Mouse (Mus musculus): ENCODE measurements around the gene Arhgef7. TPM values are rescaled to one million over a fixed set of nuclear protein-coding genes. Genes with fewer than 3 reads are reported as not detected.
A peak's percentile ranks its signal among the peaks of the same experiment; 100 is the strongest.
"Not testable (repeated sequence)": the region's sequence is repeated elsewhere in the genome, so short reads cannot be mapped to it uniquely, and the experiment has no call there.

Arhgef7 gene
- polyA plus RNA-seq, 1 experiment from 2014 or later = 27.7 TPM

DNA sequence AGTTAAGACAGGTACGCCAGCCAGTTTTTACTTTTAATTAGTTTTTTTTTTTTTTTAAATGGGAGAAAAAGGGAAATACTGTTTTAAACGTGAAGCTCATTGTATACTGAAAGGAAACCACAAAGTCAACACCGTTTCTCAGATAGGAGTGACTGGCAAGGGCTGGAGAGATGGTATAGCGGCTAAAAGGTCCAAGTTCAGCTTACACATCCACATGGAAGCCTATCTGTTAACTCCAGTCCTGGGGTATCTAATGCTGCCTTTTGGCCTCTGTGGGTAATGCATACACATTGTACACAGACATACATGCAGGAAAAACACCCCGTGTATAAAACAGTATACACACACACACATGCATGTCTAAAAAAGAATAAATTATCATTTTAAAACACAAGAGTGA lies 104.4 kb downstream of the Arhgef7 start:
- no peaks in the 10 kb centered on the region for H3K4me1 ChIP-seq (replicated peaks)
- no peak for ATAC-seq
- H3K27ac ChIP-seq = no peak overlapping the region
- H3K4me2 ChIP-seq (replicated peaks) = no peak overlapping the region
- H3K9ac ChIP-seq = no peak overlapping the region
- peaks cover 10% of the 10 kb centered on the region for H3K36me3 ChIP-seq
- no peaks in the 10 kb centered on the region for H3K27me3 ChIP-seq (replicated peaks)
- WGBS = 78% methylated on average over 5 of the region's 5 CpGs
- H3K9me3 ChIP-seq = no peaks in the 10 kb centered on the region
- H3K4me3 ChIP-seq (replicated peaks) = no peak overlapping the region

DNA sequence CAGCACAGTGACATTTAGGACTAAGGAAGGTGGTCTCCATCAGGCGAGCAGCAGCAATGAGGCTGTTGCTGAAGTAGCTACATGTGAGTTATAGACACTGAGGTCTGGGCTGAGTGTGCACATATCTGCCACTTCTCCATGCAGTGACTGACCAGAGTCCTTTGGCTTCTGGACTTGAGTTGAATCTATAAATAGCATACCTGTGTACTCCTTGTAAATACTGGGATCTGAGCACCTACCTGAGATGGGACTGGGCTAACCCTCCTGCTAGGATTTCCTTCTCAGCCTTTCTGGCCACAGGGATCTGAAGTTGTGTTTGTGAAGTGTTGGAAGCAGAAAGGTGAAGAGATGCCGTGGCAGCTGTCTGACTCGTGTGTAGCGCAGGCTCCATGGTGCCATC lies 105.6 kb downstream of the Arhgef7 start:
- H3K4me3 ChIP-seq (replicated peaks) = no peak overlapping the region
- peaks cover 10% of the 10 kb centered on the region for H3K36me3 ChIP-seq
- ATAC-seq = no peak
- H3K27me3 ChIP-seq (replicated peaks) = no peaks in the 10 kb centered on the region
- no peaks in the 10 kb centered on the region for H3K4me1 ChIP-seq (replicated peaks)
- no peak overlapping the region for H3K4me2 ChIP-seq (replicated peaks)
- no peak overlapping the region for H3K9ac ChIP-seq
- 91% methylated on average over 4 of the region's 4 CpGs for WGBS
- no peak overlapping the region for H3K27ac ChIP-seq
- no peaks in the 10 kb centered on the region for H3K9me3 ChIP-seq

DNA sequence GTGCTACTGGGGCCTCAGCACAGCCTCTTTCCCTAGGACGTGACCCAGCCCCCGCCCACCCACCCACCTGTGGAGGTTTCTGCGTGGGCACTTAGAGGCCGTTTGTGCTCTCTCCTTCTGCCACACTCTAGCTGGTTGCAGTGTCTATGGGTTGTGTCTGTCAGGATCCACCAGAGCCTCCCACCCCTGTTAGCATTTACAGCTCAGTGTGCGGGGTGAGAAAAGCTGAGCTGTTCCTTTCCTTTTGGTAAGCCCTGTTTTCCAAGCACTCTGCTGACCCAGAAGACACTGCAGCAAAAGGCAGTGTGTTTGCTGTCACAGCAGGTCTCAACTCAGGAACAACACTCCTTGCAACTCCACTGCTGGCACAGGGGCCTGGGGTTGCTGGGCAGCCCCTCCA lies 106.7 kb downstream of the Arhgef7 start:
- Histone ChIP-seq H3K27ac (no peak overlapping the region), H3K4me2 (replicated peaks) (no peak overlapping the region), H3K4me1 (replicated peaks) (no peaks in the 10 kb centered on the region), H3K4me3 (replicated peaks) (no peak overlapping the region), H3K9ac (no peak overlapping the region), H3K9me3 (no peaks in the 10 kb centered on the region), H3K27me3 (replicated peaks) (no peaks in the 10 kb centered on the region), H3K36me3 (peaks cover 10% of the 10 kb centered on the region)
- 90% methylated on average over 5 of the region's 5 CpGs for WGBS
- no peak for ATAC-seq

DNA sequence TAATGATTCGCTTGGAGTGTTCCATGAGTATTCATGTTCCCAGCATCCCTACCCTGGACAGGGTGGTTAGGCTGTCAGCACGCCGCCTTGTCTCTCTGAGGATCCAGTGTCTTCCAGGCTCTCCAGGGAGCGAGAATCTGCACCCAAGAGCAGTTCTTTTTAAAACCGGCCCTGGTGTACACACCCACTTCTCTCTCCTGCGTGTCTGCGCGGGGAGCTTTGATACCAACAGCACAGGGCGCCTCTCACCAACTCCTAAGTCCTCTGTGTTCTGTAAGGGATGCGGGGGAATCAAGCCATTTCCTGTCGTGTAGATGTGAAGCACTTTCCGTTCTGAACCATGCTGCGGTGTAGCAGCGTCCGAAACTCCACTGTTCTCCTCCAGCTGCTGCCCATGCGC lies 107.2 kb downstream of the Arhgef7 start:
- ATAC-seq = no peak
- Histone ChIP-seq H3K36me3 (peaks cover 10% of the 10 kb centered on the region), H3K9ac (no peak overlapping the region), H3K4me2 (replicated peaks) (no peak overlapping the region), H3K4me3 (replicated peaks) (no peak overlapping the region), H3K27me3 (replicated peaks) (no peaks in the 10 kb centered on the region), H3K27ac (no peak overlapping the region), H3K4me1 (replicated peaks) (no peaks in the 10 kb centered on the region), H3K9me3 (no peaks in the 10 kb centered on the region)
- WGBS = 86% methylated on average over 16 of the region's 16 CpGs

DNA sequence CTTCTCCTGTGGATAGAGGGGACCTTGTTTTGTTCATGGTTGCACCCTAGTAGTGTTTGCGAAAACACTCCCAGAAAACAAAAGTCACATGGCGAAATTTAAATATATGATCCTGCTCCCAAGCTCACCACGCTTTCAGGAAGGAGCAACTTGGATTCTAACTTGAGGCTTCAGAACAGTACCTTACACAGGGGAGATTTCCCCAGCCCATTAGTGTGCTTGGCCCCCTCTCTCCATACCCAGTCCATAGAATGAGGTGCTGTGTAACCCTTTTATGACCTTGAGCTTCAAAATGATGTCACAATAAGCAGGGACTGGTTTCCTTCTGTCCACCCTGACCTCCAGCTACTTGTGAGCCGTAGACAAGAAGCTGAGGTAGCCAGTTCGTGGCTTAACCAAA lies 112.7 kb downstream of the Arhgef7 start, which contains the start of gene Tex29:
TSS of gene Tex29 (plus strand) at position 301 of the 400 bp plus-strand sequence.
- H3K27me3 ChIP-seq (replicated peaks) = no peaks in the 10 kb centered on the region
- H3K4me3 ChIP-seq (replicated peaks) = no peak within 1 kb of the TSS
- H3K36me3 ChIP-seq = no peaks in the 10 kb centered on the region
- 81% methylated on average over 5 of the region's 5 CpGs for WGBS
- no peak within 1 kb of the TSS for H3K27ac ChIP-seq
- no peak within 1 kb of the TSS for H3K9ac ChIP-seq
- no peaks in the 10 kb centered on the region for H3K9me3 ChIP-seq
- H3K4me1 ChIP-seq (replicated peaks) = 0 out of 2 replicates have a peak, but pooled peaks cover 2% of the 10 kb centered on the region
- H3K4me2 ChIP-seq (replicated peaks) = no peak within 1 kb of the TSS
- no peak for ATAC-seq

DNA sequence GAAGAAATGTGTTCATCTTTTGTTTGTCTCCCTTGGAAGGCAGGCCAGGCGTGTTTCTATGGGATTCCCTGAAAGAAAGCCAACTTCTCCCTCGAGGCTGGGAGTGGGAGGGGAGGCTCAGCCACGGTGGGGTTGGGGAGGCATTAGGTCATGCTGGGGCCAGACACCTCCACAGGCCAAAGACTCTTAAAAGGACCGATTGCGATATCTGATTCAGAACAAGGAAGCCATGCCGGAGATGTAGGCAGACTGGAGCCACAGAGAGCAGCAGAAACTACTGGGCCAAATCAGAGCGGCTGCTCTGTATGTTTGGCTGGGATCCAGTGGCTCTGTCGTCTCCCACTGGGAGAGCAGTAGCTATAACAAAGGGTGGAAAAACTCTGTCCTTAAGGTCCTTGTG lies 114.0 kb downstream of the Arhgef7 start:
- Histone ChIP-seq H3K4me1 (replicated peaks) (0 out of 2 replicates have a peak, but pooled peaks cover 2% of the 10 kb centered on the region), H3K27ac (no peak overlapping the region), H3K4me3 (replicated peaks) (no peak overlapping the region), H3K36me3 (no peaks in the 10 kb centered on the region), H3K9me3 (no peaks in the 10 kb centered on the region), H3K4me2 (replicated peaks) (no peak overlapping the region), H3K27me3 (replicated peaks) (no peaks in the 10 kb centered on the region), H3K9ac (no peak overlapping the region)
- ATAC-seq = 0 out of 2 replicates have a peak, but pooled peaks have one; percentile 10
- 33% methylated on average over 8 of the region's 8 CpGs for WGBS

DNA sequence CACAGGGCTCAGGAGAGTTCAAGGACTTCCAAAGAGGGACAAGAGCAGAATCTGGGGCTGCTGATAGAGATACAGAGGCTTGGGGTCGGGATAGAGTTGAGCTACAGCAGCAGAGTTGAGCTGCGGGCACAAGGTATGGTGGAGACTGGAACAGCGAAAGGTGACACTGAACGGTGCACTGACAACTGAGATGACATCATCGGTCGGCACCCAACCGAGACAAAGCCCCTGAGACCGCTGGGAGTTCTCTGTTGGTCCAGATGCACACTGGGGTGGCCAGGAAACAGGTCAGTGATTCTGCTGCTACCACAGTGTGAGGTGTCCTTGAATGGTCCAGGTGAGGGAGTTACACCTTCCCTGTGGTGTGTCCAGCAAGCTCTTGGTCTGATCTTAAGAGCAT lies 115.2 kb downstream of the Arhgef7 start:
- no peaks in the 10 kb centered on the region for H3K27me3 ChIP-seq (replicated peaks)
- ATAC-seq = no peak
- no peaks in the 10 kb centered on the region for H3K9me3 ChIP-seq
- 82% methylated on average over 8 of the region's 8 CpGs for WGBS
- no peak overlapping the region for H3K9ac ChIP-seq
- H3K4me2 ChIP-seq (replicated peaks) = no peak overlapping the region
- H3K4me3 ChIP-seq (replicated peaks) = no peak overlapping the region
- H3K27ac ChIP-seq = no peak overlapping the region
- H3K4me1 ChIP-seq (replicated peaks) = 0 out of 2 replicates have a peak, but pooled peaks cover 2% of the 10 kb centered on the region
- H3K36me3 ChIP-seq = no peaks in the 10 kb centered on the region

DNA sequence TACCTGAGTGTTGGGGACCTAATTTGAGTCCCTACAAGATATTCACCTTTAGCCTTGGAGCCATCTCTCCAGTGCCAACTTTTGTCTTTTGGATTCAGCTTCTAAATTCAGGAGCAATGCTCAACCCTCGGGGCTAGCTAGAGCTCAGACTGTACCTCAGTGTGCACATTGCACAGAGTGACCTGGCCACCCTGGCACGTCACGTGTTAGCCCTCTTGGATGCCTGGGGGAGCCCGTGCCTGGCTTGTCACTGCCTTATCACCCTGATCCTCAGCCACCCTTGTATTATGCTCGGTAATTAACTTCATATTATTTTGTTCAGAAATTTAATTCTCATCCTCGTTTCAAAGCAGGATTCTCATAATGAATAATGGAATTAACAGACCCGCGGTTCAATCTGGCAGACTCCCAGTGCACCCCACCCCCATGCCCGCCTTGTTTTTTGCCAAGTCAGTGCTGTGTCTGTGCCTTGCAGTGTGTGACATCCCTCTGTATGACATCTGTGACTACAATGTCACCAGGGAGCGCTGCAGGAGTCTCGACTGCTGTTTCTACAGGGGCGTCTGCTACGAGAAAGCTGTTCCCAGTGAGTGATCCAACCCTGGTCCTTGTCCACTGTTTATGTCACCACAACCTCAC lies 116.3 kb downstream of the Arhgef7 start:
- Histone ChIP-seq H3K4me3 (replicated peaks) (no peak overlapping the region), H3K4me1 (replicated peaks) (0 out of 2 replicates have a peak, but pooled peaks cover 2% of the 10 kb centered on the region), H3K9ac (no peak overlapping the region), H3K9me3 (no peaks in the 10 kb centered on the region), H3K36me3 (no peaks in the 10 kb centered on the region), H3K27me3 (replicated peaks) (no peaks in the 10 kb centered on the region), H3K27ac (no peak overlapping the region), H3K4me2 (replicated peaks) (no peak overlapping the region)
- WGBS = 82% methylated on average over 13 of the region's 13 CpGs
- no peak for ATAC-seq

DNA sequence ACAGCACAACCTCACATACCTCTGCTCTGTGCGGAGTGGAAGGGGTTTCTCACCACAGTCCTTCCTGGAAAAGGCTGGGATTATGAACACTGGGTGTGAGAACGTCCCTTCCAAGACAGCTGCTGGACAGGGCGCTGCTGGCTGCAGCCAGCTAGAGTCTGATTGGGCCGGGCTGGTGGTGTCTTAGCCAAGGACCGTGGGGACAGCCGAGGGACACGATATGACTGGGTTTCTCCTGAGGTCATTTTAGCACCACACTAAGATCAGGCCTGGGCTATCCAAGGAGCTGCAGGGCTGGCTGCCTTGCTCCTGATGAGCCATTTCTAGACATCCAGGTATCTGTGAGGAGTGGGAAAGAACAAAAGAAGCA lies 116.8 kb downstream of the Arhgef7 start:
- WGBS = 73% methylated on average over 7 of the region's 7 CpGs
- Histone ChIP-seq H3K27me3 (replicated peaks) (no peaks in the 10 kb centered on the region), H3K4me3 (replicated peaks) (no peak overlapping the region), H3K9me3 (no peaks in the 10 kb centered on the region), H3K4me2 (replicated peaks) (no peak overlapping the region), H3K4me1 (replicated peaks) (0 out of 2 replicates have a peak, but pooled peaks cover 2% of the 10 kb centered on the region), H3K27ac (no peak overlapping the region), H3K36me3 (no peaks in the 10 kb centered on the region), H3K9ac (no peak overlapping the region)
- no peak for ATAC-seq

DNA sequence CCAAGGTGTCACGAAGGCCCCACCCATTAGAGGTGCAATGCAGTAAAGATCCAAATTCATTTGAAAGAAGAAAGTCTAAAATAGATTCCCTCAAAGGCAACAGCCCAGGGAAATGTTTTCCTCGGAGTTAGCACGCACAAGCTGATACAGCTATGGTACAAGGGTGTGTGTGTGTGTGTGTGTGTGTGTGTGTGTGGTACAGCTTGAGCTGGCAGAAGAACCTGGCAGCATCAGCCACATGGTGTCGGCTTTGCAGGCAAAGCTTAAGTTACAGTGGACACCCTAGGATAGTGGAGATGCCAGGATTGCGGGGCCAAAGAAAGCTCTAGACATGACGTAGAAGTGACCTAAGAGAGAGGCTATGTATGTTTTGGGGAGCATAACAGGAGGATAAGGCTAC lies 119.3 kb downstream of the Arhgef7 start:
- Histone ChIP-seq H3K9ac (no peak overlapping the region), H3K4me3 (replicated peaks) (no peak overlapping the region), H3K4me2 (replicated peaks) (no peak overlapping the region), H3K27me3 (replicated peaks) (no peaks in the 10 kb centered on the region), H3K9me3 (no peaks in the 10 kb centered on the region), H3K36me3 (no peaks in the 10 kb centered on the region), H3K27ac (no peak overlapping the region), H3K4me1 (replicated peaks) (0 out of 2 replicates have a peak, but pooled peaks cover 2% of the 10 kb centered on the region)
- ATAC-seq = no peak
- whole genome bisulfite sequencing = 90% methylated on average over 6 of the region's 6 CpGs

DNA sequence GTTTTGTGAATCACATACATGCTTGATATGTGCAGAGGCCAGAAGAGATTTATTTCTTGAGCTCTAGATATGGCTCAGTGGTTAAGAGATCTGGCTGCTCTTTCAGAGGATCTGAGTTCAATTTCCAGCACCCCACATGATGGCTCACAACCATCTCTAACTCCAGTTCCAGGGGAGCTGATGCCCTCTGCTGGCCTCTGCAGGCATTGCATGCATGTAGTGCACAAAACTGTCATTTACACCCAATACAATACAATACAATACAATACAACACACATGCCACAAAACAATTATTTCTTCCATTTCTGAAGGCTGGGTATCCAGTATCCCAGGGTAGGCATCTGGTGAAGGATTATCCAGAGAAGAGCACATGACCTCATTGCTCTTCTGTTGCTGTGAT lies 140.3 kb downstream of the Arhgef7 start:
- no peak overlapping the region for H3K9ac ChIP-seq
- H3K4me1 ChIP-seq (replicated peaks) = no peaks in the 10 kb centered on the region
- no peaks in the 10 kb centered on the region for H3K36me3 ChIP-seq
- no peak overlapping the region for H3K4me2 ChIP-seq (replicated peaks)
- no peak for ATAC-seq
- H3K27me3 ChIP-seq (replicated peaks) = no peaks in the 10 kb centered on the region
- H3K4me3 ChIP-seq (replicated peaks) = no peak overlapping the region
- no peak overlapping the region for H3K27ac ChIP-seq
- H3K9me3 ChIP-seq = no peaks in the 10 kb centered on the region

DNA sequence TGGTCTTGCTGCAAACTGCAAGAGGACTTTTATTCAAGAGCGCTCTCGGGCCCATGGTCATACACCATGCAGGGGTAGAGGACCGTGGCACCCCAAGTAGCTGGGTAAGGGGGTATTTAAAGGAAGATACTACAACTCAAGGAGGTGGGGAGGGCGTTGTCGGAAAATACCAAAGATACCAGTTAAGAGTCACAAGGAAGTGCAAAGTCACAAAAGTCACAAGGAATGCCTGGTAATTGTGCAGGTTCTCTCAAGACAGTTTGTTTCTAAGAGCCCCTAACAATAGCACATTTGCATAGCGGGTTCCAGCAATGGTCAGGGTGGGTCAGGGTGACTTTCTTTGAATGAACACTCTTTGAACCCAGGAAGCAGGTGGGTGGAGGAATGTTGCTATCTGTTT lies 146.7 kb downstream of the Arhgef7 start:
- H3K4me2 ChIP-seq (replicated peaks); H3K36me3 ChIP-seq; ATAC-seq; H3K4me1 ChIP-seq (replicated peaks); H3K9ac ChIP-seq; H3K9me3 ChIP-seq; H3K27ac ChIP-seq; H3K27me3 ChIP-seq (replicated peaks); H3K4me3 ChIP-seq (replicated peaks): not testable (repeated sequence)
- WGBS = 94% methylated on average over 6 of the region's 6 CpGs

DNA sequence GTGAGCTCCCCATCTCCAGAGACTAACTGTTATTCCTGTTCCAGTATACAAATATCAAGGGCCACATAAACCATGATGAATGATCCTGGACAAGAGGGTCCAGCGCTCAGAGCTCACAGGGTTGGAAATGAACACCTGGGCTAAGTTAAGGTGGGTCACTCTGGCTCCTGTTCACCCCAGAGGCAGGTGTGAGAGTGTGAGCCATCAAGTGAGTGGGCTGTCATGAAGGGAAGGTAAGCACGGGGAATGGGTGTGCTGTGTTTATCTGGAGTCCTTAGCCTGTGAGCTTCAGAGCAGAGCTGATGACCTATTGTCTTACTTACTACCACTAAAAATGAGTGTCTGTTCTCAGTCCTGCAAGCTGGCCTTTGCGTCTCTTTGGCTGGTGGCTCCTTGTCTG lies 157.1 kb downstream of the Arhgef7 start:
- Histone ChIP-seq H3K4me3 (replicated peaks) (no peak overlapping the region), H3K36me3 (no peaks in the 10 kb centered on the region), H3K27me3 (replicated peaks) (no peaks in the 10 kb centered on the region), H3K4me2 (replicated peaks) (no peak overlapping the region), H3K27ac (no peak overlapping the region), H3K4me1 (replicated peaks) (no peaks in the 10 kb centered on the region), H3K9ac (no peak overlapping the region), H3K9me3 (no peaks in the 10 kb centered on the region)
- WGBS = 94% methylated on average over 3 of the region's 3 CpGs
- no peak for ATAC-seq
